Mouse (Mus musculus): ENCODE measurements at regions not wholly inside any gene's neighbourhood (a gene's known extent, or its start where the extent isn't known, plus 50 kb on each side); places are given as distances from the start of the nearest gene placed in this dataset.
A peak's percentile ranks its signal among the peaks of the same experiment; 100 is the strongest.

GRCm38 (mm10) chr2:95232135-95232772, 794.3 kb upstream of the Api5 start:
- DNase-seq (ENCODE audit: low read depth, low spot score), result peak; percentile 88

GRCm38 (mm10) chr2:95231739-95232134, 793.8 kb upstream of the Api5 start:
- DNase-seq (ENCODE audit: low read depth, low spot score), result no peak

- DNase-seq (ENCODE audit: low read depth, low spot score), result no peak
Observed at GRCm38 (mm10) chr2:95229386-95229785, 791.5 kb upstream of the Api5 start.

GRCm38 (mm10) chr2:95210216-95210941, 772.4 kb upstream of the Api5 start:
- DNase-seq (ENCODE audit: low read depth, low spot score), result peak; percentile 75

Data from mesoderm, embryonic 11.5 days (tissue).